Mouse (Mus musculus) E14TG2a.4 (cell line): Measurements from ENCODE around the gene Aifm1.

ENCODE experiments used
- CTCF ChIP-seq: conservative IDR thresholded peaks from 2 replicates; pipeline ENCODE4 v1.5.1; 2014; ENCODE audit warnings: low read length
- NANOG ChIP-seq: IDR thresholded peaks from 2 replicates; pipeline ENCODE4 v1.6.1; 2014; ENCODE audit warnings: borderline replicate concordance, low read length, mixed read lengths
- POU5F1 ChIP-seq: IDR thresholded peaks from 2 replicates; pipeline ENCODE4 v1.6.1; 2014; ENCODE audit warnings: low read length, borderline replicate concordance

DNA sequence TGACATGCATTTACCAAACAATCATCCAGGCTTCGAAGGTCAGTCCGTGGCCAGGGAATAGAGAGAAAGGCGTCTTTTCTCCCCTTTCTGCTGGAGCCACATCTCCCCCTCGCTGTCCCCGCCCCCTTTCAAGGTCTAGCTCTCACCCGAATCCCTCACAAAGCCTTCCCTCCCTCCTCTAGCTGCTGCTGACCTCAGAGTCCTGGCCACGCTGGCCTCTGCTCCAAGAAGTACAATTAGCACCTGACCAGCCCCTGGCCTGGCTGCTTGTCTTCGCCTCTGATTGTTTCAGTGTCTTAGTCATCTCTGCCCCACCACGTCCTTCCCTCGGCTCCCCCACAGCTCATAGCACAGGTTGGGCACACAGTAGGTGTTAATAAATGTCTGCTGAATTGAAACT lies 63.7 kb downstream of the Aifm1 start:
- no peak for TF ChIP-seq CTCF
- TF ChIP-seq NANOG = no peak
- TF ChIP-seq POU5F1 = no peak
